Mouse (Mus musculus) lung, embryonic 14.5 days (tissue): ENCODE measurements around the gene Lyst. TPM values are rescaled to one million over a fixed set of nuclear protein-coding genes. Genes with fewer than 3 reads are reported as not detected.
"Not testable (repeated sequence)": the region's sequence is repeated elsewhere in the genome, so short reads cannot be mapped to it uniquely, and the experiment has no call there.

Experiments
- ATAC-seq: fragments of 200-750 bp; cut with Nextera tagmentation; 2 replicates; pipeline ENCODE4 v1.8.0; 2017; ENCODE audit warnings: mild to moderate bottlenecking, moderate TSS enrichment, moderate library complexity; ENCODE audit not compliant: insufficient read depth
- DNase-seq: peaks from one replicate; pipeline ENCODE4 v3.0.0-alpha.2; 2015
- H3K27ac ChIP-seq: fragments of 300-500 bp; sonication (generic); 2 replicates; pipeline ENCODE4 v1.5.1; 2014; ENCODE audit warnings: low read depth, mild to moderate bottlenecking, moderate library complexity
- H3K27me3 ChIP-seq: fragments of 300-500 bp; sonication (generic); 2 replicates; pipeline ENCODE4 v1.6.1; 2014; ENCODE audit warnings: low read length, control low read depth; ENCODE audit not compliant: insufficient read depth
- H3K36me3 ChIP-seq: fragments of 300-500 bp; sonication (generic); 2 replicates; pipeline ENCODE4 v1.6.1; 2014; ENCODE audit warnings: control low read depth; ENCODE audit not compliant: insufficient read depth
- H3K4me1 ChIP-seq: fragments of 300-500 bp; sonication (generic); 2 replicates; pipeline ENCODE4 v1.6.1; 2014; ENCODE audit warnings: antibody characterized with exemption, control low read depth; ENCODE audit not compliant: insufficient read depth
- H3K4me2 ChIP-seq: fragments of 300-500 bp; sonication (generic); 2 replicates; pipeline ENCODE4 v1.6.1; 2014; ENCODE audit warnings: mild to moderate bottlenecking
- H3K4me3 ChIP-seq: fragments of 300-500 bp; sonication (generic); 2 replicates; pipeline ENCODE4 v1.5.1; 2014; ENCODE audit warnings: low read depth, low read length
- H3K9ac ChIP-seq: fragments of 300-500 bp; sonication (generic); 2 replicates; pipeline ENCODE4 v1.6.1; 2014
- H3K9me3 ChIP-seq: fragments of 300-500 bp; sonication (generic); 2 replicates; pipeline ENCODE4 v1.6.1; 2016; ENCODE audit warnings: low read depth, low read length, control low read depth
- CTCF ChIP-seq: IDR thresholded peaks from 2 replicates; pipeline ENCODE4 v1.5.1; 2016; ENCODE audit warnings: antibody characterized with exemption, low read depth
- WGBS: fragments of 180-500 bp; shearing (Covaris S2); extraction: QIAGEN DNeasy Blood & Tissue Kit; methylation state at CpG from one replicate; pipeline ENCODE4 v1.1.7; 2014; 5-methylcytosine and 5-hydroxymethylcytosine counted together
- polyA plus RNA-seq: library from polyadenylated mRNA; unstranded; fragments of >200 nt; fragmentation: Nextera tagmentation; extraction: Ambion mirVana; gene quantifications from 2 replicates; pipeline ENCODE4 v1.2.1, GENCODE M21; 2014

The Lyst gene
- polyA plus RNA-seq, 1 experiment from 2014 or later = 5.1 TPM

GRCm38 (mm10) chr13:13634706-13635105 is 44.5 kb downstream of the Lyst start:
- no peak overlapping the region for H3K4me3 ChIP-seq
- H3K27ac ChIP-seq = no peak overlapping the region
- no peaks in the 10 kb centered on the region for H3K9me3 ChIP-seq
- DNase-seq (no peak), ATAC-seq (no peak)
- H3K4me1 ChIP-seq = no peaks in the 10 kb centered on the region
- no peak for TF ChIP-seq CTCF
- H3K9ac ChIP-seq = no peak overlapping the region
- H3K4me2 ChIP-seq = no peak overlapping the region
- H3K27me3 ChIP-seq = no peaks in the 10 kb centered on the region
- H3K36me3 ChIP-seq = peaks cover 11% of the 10 kb centered on the region; the same call in 1 of the 2 replicates
- 72% methylated on average over 7 of the region's 7 CpGs for WGBS

GRCm38 (mm10) chr13:13635224-13635623 is 45.0 kb downstream of the Lyst start:
- Histone ChIP-seq H3K9me3 (no peaks in the 10 kb centered on the region), H3K4me1 (no peaks in the 10 kb centered on the region), H3K9ac (no peak overlapping the region), H3K27me3 (no peaks in the 10 kb centered on the region), H3K4me3 (no peak overlapping the region), H3K36me3 (peaks cover 11% of the 10 kb centered on the region; the same call in 1 of the 2 replicates), H3K27ac (no peak overlapping the region), H3K4me2 (no peak overlapping the region)
- DNase-seq = no peak
- no peak for TF ChIP-seq CTCF
- no peak for ATAC-seq
- WGBS = 73% methylated on average over 12 of the region's 12 CpGs

GRCm38 (mm10) chr13:13637577-13637976 is 47.4 kb downstream of the Lyst start:
- H3K4me2 ChIP-seq = no peak overlapping the region
- no peaks in the 10 kb centered on the region for H3K27me3 ChIP-seq
- H3K4me3 ChIP-seq = no peak overlapping the region
- no peaks in the 10 kb centered on the region for H3K4me1 ChIP-seq
- ATAC-seq (no peak), DNase-seq (no peak)
- 70% methylated on average over 3 of the region's 3 CpGs for WGBS
- no peak overlapping the region for H3K27ac ChIP-seq
- TF ChIP-seq CTCF = no peak
- H3K9ac ChIP-seq = no peak overlapping the region
- H3K36me3 ChIP-seq = peaks cover 11% of the 10 kb centered on the region; the same call in 1 of the 2 replicates
- no peaks in the 10 kb centered on the region for H3K9me3 ChIP-seq

GRCm38 (mm10) chr13:13637981-13638380 is 47.8 kb downstream of the Lyst start:
- no peak overlapping the region for H3K27ac ChIP-seq
- ATAC-seq (no peak), DNase-seq (no peak)
- H3K27me3 ChIP-seq = no peaks in the 10 kb centered on the region
- H3K4me1 ChIP-seq = no peaks in the 10 kb centered on the region
- no peak overlapping the region for H3K4me3 ChIP-seq
- H3K9me3 ChIP-seq = no peaks in the 10 kb centered on the region
- 78% methylated on average over 6 of the region's 6 CpGs for WGBS
- peaks cover 11% of the 10 kb centered on the region; the same call in 1 of the 2 replicates for H3K36me3 ChIP-seq
- no peak overlapping the region for H3K4me2 ChIP-seq
- H3K9ac ChIP-seq = no peak overlapping the region
- TF ChIP-seq CTCF = no peak

- DNase-seq (no peak), ATAC-seq (no peak)
- Histone ChIP-seq H3K36me3 (peaks cover 11% of the 10 kb centered on the region; the same call in 1 of the 2 replicates), H3K4me2 (no peak overlapping the region), H3K27ac (no peak overlapping the region), H3K9me3 (no peaks in the 10 kb centered on the region), H3K27me3 (no peaks in the 10 kb centered on the region), H3K9ac (no peak overlapping the region), H3K4me1 (no peaks in the 10 kb centered on the region), H3K4me3 (no peak overlapping the region)
- no peak for TF ChIP-seq CTCF
- WGBS = 76% methylated on average over 4 of the region's 4 CpGs
Observed at GRCm38 (mm10) chr13:13638725-13639124, 48.5 kb downstream of the Lyst start.

GRCm38 (mm10) chr13:13647296-13647695 is 57.1 kb downstream of the Lyst start:
- Histone ChIP-seq H3K27me3 (no peaks in the 10 kb centered on the region), H3K4me3 (no peak overlapping the region), H3K4me2 (no peak overlapping the region), H3K27ac (no peak overlapping the region), H3K9me3 (no peaks in the 10 kb centered on the region), H3K36me3 (0 out of 2 replicates have a peak, but pooled peaks cover 9% of the 10 kb centered on the region), H3K9ac (no peak overlapping the region), H3K4me1 (no peaks in the 10 kb centered on the region)
- ATAC-seq (no peak), DNase-seq (no peak)
- no peak for TF ChIP-seq CTCF
- 83% methylated on average over 3 of the region's 3 CpGs for WGBS

- WGBS = 91% methylated on average over 3 of the region's 3 CpGs
- Histone ChIP-seq H3K27me3 (no peaks in the 10 kb centered on the region), H3K4me1 (no peaks in the 10 kb centered on the region), H3K4me3 (no peak overlapping the region), H3K4me2 (no peak overlapping the region), H3K36me3 (0 out of 2 replicates have a peak, but pooled peaks cover 4% of the 10 kb centered on the region), H3K27ac (no peak overlapping the region), H3K9ac (no peak overlapping the region), H3K9me3 (no peaks in the 10 kb centered on the region)
- DNase-seq = no peak
- no peak for TF ChIP-seq CTCF
- ATAC-seq = no peak
Observed at GRCm38 (mm10) chr13:13655453-13655852, 65.3 kb downstream of the Lyst start.

GRCm38 (mm10) chr13:13666103-13666502 is 75.9 kb downstream of the Lyst start:
- WGBS = 74% methylated on average over 2 of the region's 2 CpGs
- H3K36me3 ChIP-seq = peaks cover 16% of the 10 kb centered on the region

More at GRCm38 (mm10) chr13:13666103-13666502, 75.9 kb downstream of the Lyst start:
- not testable (repeated sequence) for H3K4me1 ChIP-seq, ATAC-seq, H3K27me3 ChIP-seq, H3K4me3 ChIP-seq, H3K27ac ChIP-seq, H3K4me2 ChIP-seq, H3K9ac ChIP-seq, DNase-seq, H3K9me3 ChIP-seq
